Mouse (Mus musculus) lung, postnatal 0 days (tissue): ENCODE data around the gene Otof. TPM values are rescaled to one million over a fixed set of nuclear protein-coding genes. Genes with fewer than 3 reads are reported as not detected.

Experiments used
- ATAC-seq: fragments of 200-750 bp; cut with Nextera tagmentation; 2 replicates; pipeline ENCODE4 v1.8.0; 2017; ENCODE audit warnings: moderate library complexity
- DNase-seq: peaks from one replicate; pipeline ENCODE4 v3.0.0-alpha.2; 2016; ENCODE audit warnings: low spot score
- H3K27ac ChIP-seq: fragments of 300-500 bp; sonication (generic); 2 replicates; pipeline ENCODE4 v1.5.1; 2014; ENCODE audit warnings: antibody characterized with exemption, mild to moderate bottlenecking, low read length, mixed read lengths
- H3K27me3 ChIP-seq: fragments of 300-500 bp; sonication (generic); replicated peaks from 2 replicates; pipeline ENCODE4 v1.6.1; 2014; ENCODE audit warnings: low read length, mixed read lengths; ENCODE audit not compliant: insufficient read depth
- H3K36me3 ChIP-seq: fragments of 300-500 bp; sonication (generic); 2 replicates; pipeline ENCODE4 v1.6.1; 2014; ENCODE audit warnings: low read length, mixed read lengths; ENCODE audit not compliant: insufficient read depth
- H3K4me1 ChIP-seq: fragments of 300-500 bp; sonication (generic); 2 replicates; pipeline ENCODE4 v1.6.1; 2014; ENCODE audit warnings: antibody characterized with exemption, low read depth, low read length, mixed read lengths; ENCODE audit not compliant: insufficient read depth
- H3K4me2 ChIP-seq: fragments of 300-500 bp; sonication (generic); replicated peaks from 2 replicates; pipeline ENCODE4 v1.6.1; 2014; ENCODE audit warnings: low read depth, mild to moderate bottlenecking, low read length, moderate library complexity, mixed read lengths
- H3K4me3 ChIP-seq: fragments of 300-500 bp; sonication (generic); 2 replicates; pipeline ENCODE4 v1.5.1; 2014; ENCODE audit warnings: low read depth, low read length
- H3K9ac ChIP-seq: fragments of 300-500 bp; sonication (generic); replicated peaks from 2 replicates; pipeline ENCODE4 v1.6.1; 2014; ENCODE audit warnings: low read depth, mild to moderate bottlenecking
- H3K9me3 ChIP-seq: fragments of 300-500 bp; sonication (generic); 2 replicates; pipeline ENCODE4 v1.6.1; 2016; ENCODE audit warnings: low read length, mixed read lengths
- CTCF ChIP-seq: IDR thresholded peaks from 2 replicates; pipeline ENCODE4 v1.5.1; 2016; ENCODE audit warnings: antibody characterized with exemption, mild to moderate bottlenecking
- EP300 ChIP-seq: IDR thresholded peaks from 2 replicates; pipeline ENCODE4 v1.6.1; 2016; ENCODE audit warnings: antibody characterized with exemption, mild to moderate bottlenecking, control low read depth
- whole genome bisulfite sequencing: fragments of 180-500 bp; shearing (Covaris S2); extraction: QIAGEN DNeasy Blood & Tissue Kit; methylation state at CpG from one replicate; pipeline ENCODE4 v1.1.7; 2014; 5-methylcytosine and 5-hydroxymethylcytosine counted together
- polyA plus RNA-seq: library from polyadenylated mRNA; unstranded; fragments of >200 nt; fragmentation: Nextera tagmentation; extraction: Ambion mirVana; gene quantifications from 2 replicates; pipeline ENCODE4 v1.2.1, GENCODE M21; 2015

Gene Otof
- polyA plus RNA-seq, 1 experiment from 2014 or later = 0.12 TPM

DNA sequence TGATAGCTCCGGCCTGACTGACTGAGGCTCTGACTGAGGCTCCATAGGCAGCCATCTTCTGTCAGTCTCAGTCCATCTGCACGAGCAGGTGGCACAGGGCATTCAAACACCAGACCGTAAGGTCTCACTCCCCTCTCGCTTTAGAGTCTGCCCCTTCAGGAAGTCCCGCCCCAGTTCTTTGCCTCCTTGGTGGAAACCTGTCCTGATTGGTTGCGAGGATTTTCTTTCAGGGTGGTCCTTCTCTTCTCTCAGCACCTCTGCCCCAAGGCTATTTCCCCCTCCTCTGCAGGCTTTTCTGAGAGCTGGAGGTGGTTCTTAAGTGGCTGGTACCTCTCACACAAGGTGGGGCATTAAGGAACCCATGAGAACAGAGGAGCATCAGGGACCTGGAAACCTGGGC, 8.7 kb upstream of the Otof start:
- Histone ChIP-seq H3K4me2 (no peak overlapping the region), H3K27me3 (no peaks in the 10 kb centered on the region), H3K9ac (no peak overlapping the region), H3K4me3 (no peak overlapping the region), H3K27ac (no peak overlapping the region), H3K36me3 (no peaks in the 10 kb centered on the region), H3K9me3 (no peaks in the 10 kb centered on the region), H3K4me1 (no peaks in the 10 kb centered on the region)
- DNase-seq = no peak
- TF ChIP-seq EP300 (no peak), CTCF (no peak)
- no peak for ATAC-seq
- WGBS = 62% methylated on average over 6 of the region's 6 CpGs

- Histone ChIP-seq H3K4me2 (peak overlapping the region; percentile 48), H3K9me3 (no peaks in the 10 kb centered on the region), H3K36me3 (no peaks in the 10 kb centered on the region), H3K4me3 (0 out of 2 replicates have a peak overlapping the region, but pooled peaks have one; percentile 10), H3K9ac (no peak overlapping the region), H3K27me3 (no peaks in the 10 kb centered on the region), H3K4me1 (no peaks in the 10 kb centered on the region), H3K27ac (no peak overlapping the region)
- ATAC-seq (no peak), DNase-seq (peak; percentile 32)
- WGBS = 33% methylated on average over 9 of the region's 9 CpGs
- no peak for TF ChIP-seq CTCF
- TF ChIP-seq EP300 = no peak
Observed at GRCm38 (mm10) chr5:30466315-30466714, 4.6 kb upstream of the Otof start.

- H3K9ac ChIP-seq = no peak within 1 kb of the TSS
- ATAC-seq (peak; percentile 26; the same call in 1 of the 2 replicates), DNase-seq (no peak)
- no peaks in the 10 kb centered on the region for H3K9me3 ChIP-seq
- no peak for TF ChIP-seq CTCF
- no peak for TF ChIP-seq EP300
- H3K4me2 ChIP-seq = peak within 1 kb of the TSS; percentile 48
- 22% methylated on average over 21 of the region's 21 CpGs for WGBS
- no peak within 1 kb of the TSS for H3K27ac ChIP-seq
- H3K27me3 ChIP-seq = no peaks in the 10 kb centered on the region
- H3K36me3 ChIP-seq = no peaks in the 10 kb centered on the region
- H3K4me1 ChIP-seq = no peaks in the 10 kb centered on the region
- H3K4me3 ChIP-seq = 0 out of 2 replicates have a peak within 1 kb of the TSS, but pooled peaks have one; percentile 10
Observed at GRCm38 (mm10) chr5:30465861-30466260, 4.1 kb upstream of the Otof start, which contains the start of gene 1700001C02Rik. Gene 1700001C02Rik, plus strand, starts transcription at chr5:30466047.

DNA sequence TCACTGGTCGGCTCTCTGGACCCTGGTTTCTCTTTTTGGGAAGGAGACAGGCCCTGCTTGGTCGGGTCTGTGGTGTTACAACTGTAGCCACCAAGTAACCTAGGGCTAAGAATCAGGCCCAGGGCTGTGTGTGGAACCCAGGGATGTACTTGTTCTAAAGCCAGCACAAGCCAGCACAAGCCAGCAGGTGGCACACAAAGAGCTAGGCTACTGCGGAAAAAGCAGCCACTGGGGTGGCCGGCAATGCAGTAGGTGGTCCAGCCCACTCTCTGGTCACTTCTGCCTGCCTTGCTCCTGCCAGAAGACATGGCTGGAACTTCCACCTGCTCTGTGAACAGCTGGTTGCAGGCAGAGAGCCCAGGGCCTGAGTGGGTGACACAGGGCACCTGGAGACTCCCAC, 1.6 kb downstream of the Otof start:
- Histone ChIP-seq H3K27me3 (no peaks in the 10 kb centered on the region), H3K4me3 (no peak overlapping the region), H3K27ac (no peak overlapping the region), H3K36me3 (no peaks in the 10 kb centered on the region), H3K9ac (no peak overlapping the region), H3K4me1 (no peaks in the 10 kb centered on the region), H3K9me3 (no peaks in the 10 kb centered on the region), H3K4me2 (no peak overlapping the region)
- DNase-seq (no peak), ATAC-seq (no peak)
- TF ChIP-seq EP300 = no peak
- TF ChIP-seq CTCF = no peak; the same call in 1 of the 2 replicates
- 22% methylated on average over 4 of the region's 4 CpGs for WGBS

DNA sequence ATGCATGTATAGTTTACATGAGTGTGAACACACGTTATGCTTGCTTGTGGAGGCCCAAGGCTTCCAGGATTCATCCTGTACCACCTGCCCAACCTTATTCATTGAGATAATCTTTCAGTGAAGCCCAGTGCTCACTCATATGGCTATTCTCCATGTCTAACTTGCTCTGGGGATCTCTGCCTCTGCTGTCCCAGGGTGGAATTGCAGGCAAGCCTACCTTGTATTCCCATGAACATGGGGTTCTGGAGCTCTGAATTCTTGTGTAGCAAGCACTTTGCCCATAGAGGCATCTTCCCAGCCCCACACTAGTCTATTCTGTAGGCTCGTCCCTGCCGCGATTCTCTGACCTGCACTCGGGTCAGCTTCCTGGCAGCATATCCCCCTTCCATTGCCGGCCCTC, 5.7 kb downstream of the Otof start:
- Histone ChIP-seq H3K27ac (no peak overlapping the region), H3K4me3 (no peak overlapping the region), H3K27me3 (no peaks in the 10 kb centered on the region), H3K9me3 (no peaks in the 10 kb centered on the region), H3K4me1 (no peaks in the 10 kb centered on the region), H3K4me2 (no peak overlapping the region), H3K9ac (no peak overlapping the region), H3K36me3 (no peaks in the 10 kb centered on the region)
- ATAC-seq = no peak
- no peak for TF ChIP-seq EP300
- peak; percentile 57 for TF ChIP-seq CTCF
- no peak for DNase-seq
- 29% methylated on average over 6 of the region's 6 CpGs for WGBS

DNA sequence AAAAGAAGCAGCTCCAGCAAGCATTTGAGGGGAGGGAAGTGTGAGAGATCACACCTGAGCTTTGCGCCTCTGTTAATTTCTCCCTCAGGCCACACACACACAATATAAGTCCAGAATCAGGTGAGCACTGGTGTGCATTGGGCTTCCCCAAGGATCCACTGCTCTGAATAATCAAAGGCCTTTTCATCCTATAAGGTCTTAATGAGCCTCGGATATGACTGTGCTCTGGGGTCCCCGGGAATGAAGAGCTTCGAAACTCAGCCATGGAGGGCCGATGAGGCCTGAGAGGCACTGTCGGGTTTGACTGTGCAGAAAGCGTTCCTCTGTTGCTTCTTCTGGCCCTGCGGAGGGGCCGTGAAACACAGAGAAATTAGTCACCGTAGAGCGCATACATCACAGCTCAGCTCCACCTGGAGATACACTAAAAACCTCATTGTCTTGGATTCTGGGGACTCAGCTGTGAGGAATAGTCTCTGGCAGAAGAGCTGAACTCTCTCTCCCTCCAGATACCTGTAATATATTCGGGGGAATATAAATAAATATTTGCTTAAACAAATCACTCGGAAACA, 17.3 kb downstream of the Otof start:
- no peak for TF ChIP-seq CTCF
- no peaks in the 10 kb centered on the region for H3K27me3 ChIP-seq
- DNase-seq = no peak
- no peaks in the 10 kb centered on the region for H3K9me3 ChIP-seq
- H3K4me1 ChIP-seq = no peaks in the 10 kb centered on the region
- no peak for ATAC-seq
- 85% methylated on average over 13 of the region's 13 CpGs for WGBS
- H3K9ac ChIP-seq = no peak overlapping the region
- no peaks in the 10 kb centered on the region for H3K36me3 ChIP-seq
- H3K4me2 ChIP-seq = no peak overlapping the region
- H3K4me3 ChIP-seq = no peak overlapping the region
- H3K27ac ChIP-seq = no peak overlapping the region

DNA sequence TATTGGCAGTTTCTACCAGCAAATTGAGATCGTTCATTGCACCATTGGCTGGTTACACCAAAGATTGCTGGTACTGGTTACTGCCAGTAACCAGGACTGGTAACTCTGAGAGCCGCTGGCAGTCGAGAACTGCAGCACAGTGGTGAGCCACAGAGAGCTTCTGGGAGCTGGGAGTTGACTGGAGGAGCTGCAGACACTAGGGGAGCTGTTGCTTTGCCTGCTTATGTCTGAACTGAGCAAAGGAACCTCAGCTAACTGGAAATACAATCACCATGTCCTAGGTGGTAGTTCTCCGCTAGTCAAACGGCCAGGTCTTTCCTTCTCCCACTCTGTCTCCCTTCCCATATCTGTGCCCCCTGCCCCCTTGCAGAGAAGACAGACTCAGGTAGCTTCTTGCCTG, 19.5 kb downstream of the Otof start:
- Histone ChIP-seq H3K9me3 (no peaks in the 10 kb centered on the region), H3K27me3 (no peaks in the 10 kb centered on the region), H3K27ac (no peak overlapping the region), H3K4me3 (no peak overlapping the region), H3K9ac (no peak overlapping the region), H3K4me1 (no peaks in the 10 kb centered on the region), H3K4me2 (no peak overlapping the region), H3K36me3 (no peaks in the 10 kb centered on the region)
- 72% methylated on average over 5 of the region's 5 CpGs for WGBS
- DNase-seq (no peak), ATAC-seq (no peak)
- TF ChIP-seq EP300 = no peak
- peak; percentile 59 for TF ChIP-seq CTCF
